Mouse (Mus musculus): ENCODE measurements around the gene Myo5c. TPM values are rescaled to one million over a fixed set of nuclear protein-coding genes. Genes with fewer than 3 reads are reported as not detected.
"Not testable (repeated sequence)": the region's sequence is repeated elsewhere in the genome, so short reads cannot be mapped to it uniquely, and the experiment has no call there.

Gene Myo5c
- polyA plus RNA-seq, 1 experiment from 2014 or later, result 1.8 TPM

GRCm38 (mm10) chr9:75246080-75246930 lies 14.5 kb downstream of the Myo5c start:
- WGBS, result 82% methylated on average over 13 of the region's 13 CpGs
- peaks cover 5 to 6% of the 10 kb centered on the region in 2 experiments; a peak in 1 of 4 replicates for H3K4me1 ChIP-seq (ENCODE audit: control insufficient read depth in 2 of 2, insufficient read depth in 2 of 2, low read length in 2 of 2)
- H3K4me2 ChIP-seq (ENCODE audit: low read length), result no peak overlapping the region
- no peak overlapping the region for H3K27ac ChIP-seq (replicated peaks in 1 of 2; ENCODE audit: control insufficient read depth in 1 of 2, insufficient read depth in 1 of 2, low read depth in 2 of 2, low read length in 2 of 2)
- H3K36me3 ChIP-seq (ENCODE audit: control insufficient read depth, insufficient read depth, low read length), result no peaks in the 10 kb centered on the region
- no peak overlapping the region for H3K9ac ChIP-seq (ENCODE audit: low read length)
- no peak for ATAC-seq (ENCODE audit: insufficient number of reproducible peaks, insufficient read depth, low FRiP score, low read depth)
- H3K4me3 ChIP-seq (ENCODE audit: control insufficient read depth in 1 of 2, insufficient read depth in 1 of 2, low read depth in 1 of 2, low read length in 2 of 2), result no peak overlapping the region
- no peaks in the 10 kb centered on the region for H3K27me3 ChIP-seq (ENCODE audit: control insufficient read depth, insufficient read depth, low read length)
- H3K9me3 ChIP-seq (ENCODE audit: control insufficient read depth, low read length), result no peaks in the 10 kb centered on the region

GRCm38 (mm10) chr9:75247870-75248269 lies 16.1 kb downstream of the Myo5c start:
- H3K9me3 ChIP-seq (ENCODE audit: control insufficient read depth, low read length), result no peaks in the 10 kb centered on the region
- peaks cover 5 to 6% of the 10 kb centered on the region in 2 experiments; a peak in 1 of 4 replicates for H3K4me1 ChIP-seq (ENCODE audit: control insufficient read depth in 2 of 2, insufficient read depth in 2 of 2, low read length in 2 of 2)
- 0 out of 2 replicates have a peak, but pooled peaks cover 1% of the 10 kb centered on the region for H3K36me3 ChIP-seq (ENCODE audit: control insufficient read depth, insufficient read depth, low read length)
- H3K9ac ChIP-seq (ENCODE audit: low read length), result no peak overlapping the region
- H3K27ac ChIP-seq (replicated peaks in 1 of 2; ENCODE audit: control insufficient read depth in 1 of 2, insufficient read depth in 1 of 2, low read depth in 2 of 2, low read length in 2 of 2), result no peak overlapping the region
- H3K4me3 ChIP-seq (ENCODE audit: control insufficient read depth in 1 of 2, insufficient read depth in 1 of 2, low read depth in 1 of 2, low read length in 2 of 2), result no peak overlapping the region
- no peaks in the 10 kb centered on the region for H3K27me3 ChIP-seq (ENCODE audit: control insufficient read depth, insufficient read depth, low read length)
- no peak overlapping the region for H3K4me2 ChIP-seq (ENCODE audit: low read length)
- WGBS, result 83% methylated on average over 6 of the region's 6 CpGs
- ATAC-seq (ENCODE audit: insufficient number of reproducible peaks, insufficient read depth, low FRiP score, low read depth), result no peak

DNA sequence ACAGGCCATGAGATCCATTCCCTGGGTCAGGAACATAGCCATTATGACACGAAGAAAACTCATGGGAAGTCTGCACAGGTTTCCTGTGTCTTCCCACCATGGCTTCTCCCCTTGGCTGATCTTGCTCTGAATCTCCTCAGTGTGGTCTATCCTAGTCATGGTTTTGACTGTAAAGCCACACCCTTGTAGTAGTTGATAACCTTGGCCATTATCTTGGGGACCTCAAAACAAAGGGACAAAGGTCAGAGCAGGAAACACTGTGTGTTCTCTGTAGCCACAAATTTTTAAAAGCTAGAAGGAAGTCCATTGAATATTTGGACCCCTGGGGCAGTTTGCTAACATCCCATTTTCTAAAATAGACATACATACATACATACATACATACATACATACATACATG lies 16.5 kb downstream of the Myo5c start:
- no peak overlapping the region for H3K27ac ChIP-seq (replicated peaks in 1 of 2; ENCODE audit: control insufficient read depth in 1 of 2, insufficient read depth in 1 of 2, low read depth in 2 of 2, low read length in 2 of 2)
- no peak for ATAC-seq (ENCODE audit: insufficient number of reproducible peaks, insufficient read depth, low FRiP score, low read depth)
- H3K4me2 ChIP-seq (ENCODE audit: low read length), result no peak overlapping the region
- H3K9me3 ChIP-seq (ENCODE audit: control insufficient read depth, low read length), result no peaks in the 10 kb centered on the region
- H3K4me3 ChIP-seq (ENCODE audit: control insufficient read depth in 1 of 2, insufficient read depth in 1 of 2, low read depth in 1 of 2, low read length in 2 of 2), result no peak overlapping the region
- WGBS, result 58% methylated on average over 1 of the region's 1 CpGs
- H3K27me3 ChIP-seq (ENCODE audit: control insufficient read depth, insufficient read depth, low read length), result no peaks in the 10 kb centered on the region
- peaks cover 5 to 6% of the 10 kb centered on the region in 2 experiments; a peak in 1 of 4 replicates for H3K4me1 ChIP-seq (ENCODE audit: control insufficient read depth in 2 of 2, insufficient read depth in 2 of 2, low read length in 2 of 2)
- H3K9ac ChIP-seq (ENCODE audit: low read length), result no peak overlapping the region
- 0 out of 2 replicates have a peak, but pooled peaks cover 4% of the 10 kb centered on the region for H3K36me3 ChIP-seq (ENCODE audit: control insufficient read depth, insufficient read depth, low read length)

DNA sequence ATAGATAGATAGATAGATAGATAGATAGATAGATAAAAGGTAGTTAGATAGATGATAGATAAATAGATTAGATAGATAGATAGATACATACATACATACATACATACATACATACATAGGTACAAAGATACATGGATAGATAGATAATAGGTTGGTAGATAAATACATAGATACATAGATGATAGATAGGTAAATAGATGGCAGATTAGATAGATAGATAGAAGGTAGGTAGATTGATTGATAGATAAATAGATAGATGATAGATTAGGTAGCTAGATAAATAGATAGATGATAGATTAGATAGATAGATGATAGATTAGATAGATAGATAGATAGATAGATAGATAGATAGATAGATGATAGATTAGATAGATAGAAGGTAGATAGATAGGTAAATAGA lies 17.1 kb downstream of the Myo5c start:
- no peak for ATAC-seq (ENCODE audit: insufficient number of reproducible peaks, insufficient read depth, low FRiP score, low read depth)

GRCm38 (mm10) chr9:75253158-75253557 lies 21.3 kb downstream of the Myo5c start:
- 63% methylated on average over 6 of the region's 6 CpGs for WGBS
- H3K9ac ChIP-seq (ENCODE audit: low read length); ATAC-seq (ENCODE audit: insufficient number of reproducible peaks, insufficient read depth, low FRiP score, low read depth); H3K27me3 ChIP-seq (ENCODE audit: control insufficient read depth, insufficient read depth, low read length); H3K9me3 ChIP-seq (ENCODE audit: control insufficient read depth, low read length); H3K27ac ChIP-seq (replicated peaks in 1 of 2; ENCODE audit: control insufficient read depth in 1 of 2, insufficient read depth in 1 of 2, low read depth in 2 of 2, low read length in 2 of 2); H3K4me1 ChIP-seq (ENCODE audit: control insufficient read depth in 2 of 2, insufficient read depth in 2 of 2, low read length in 2 of 2); H3K36me3 ChIP-seq (ENCODE audit: control insufficient read depth, insufficient read depth, low read length); H3K4me2 ChIP-seq (ENCODE audit: low read length); H3K4me3 ChIP-seq (ENCODE audit: control insufficient read depth in 1 of 2, insufficient read depth in 1 of 2, low read depth in 1 of 2, low read length in 2 of 2): not testable (repeated sequence)

More for the DNA sequence above, 17.1 kb downstream of the Myo5c start:
- H3K9ac ChIP-seq (ENCODE audit: low read length), result no peak overlapping the region
- 0 out of 2 replicates have a peak, but pooled peaks cover 4% of the 10 kb centered on the region for H3K36me3 ChIP-seq (ENCODE audit: control insufficient read depth, insufficient read depth, low read length)
- H3K27ac ChIP-seq (replicated peaks in 1 of 2; ENCODE audit: control insufficient read depth in 1 of 2, insufficient read depth in 1 of 2, low read depth in 2 of 2, low read length in 2 of 2), result no peak overlapping the region
- H3K4me2 ChIP-seq (ENCODE audit: low read length), result no peak overlapping the region
- no peak overlapping the region for H3K4me3 ChIP-seq (ENCODE audit: control insufficient read depth in 1 of 2, insufficient read depth in 1 of 2, low read depth in 1 of 2, low read length in 2 of 2)
- H3K27me3 ChIP-seq (ENCODE audit: control insufficient read depth, insufficient read depth, low read length), result no peaks in the 10 kb centered on the region
- peaks cover 3% of the 10 kb centered on the region in 2 experiments; a peak in 1 of 4 replicates for H3K4me1 ChIP-seq (ENCODE audit: control insufficient read depth in 2 of 2, insufficient read depth in 2 of 2, low read length in 2 of 2)
- no peaks in the 10 kb centered on the region for H3K9me3 ChIP-seq (ENCODE audit: control insufficient read depth, low read length)

DNA sequence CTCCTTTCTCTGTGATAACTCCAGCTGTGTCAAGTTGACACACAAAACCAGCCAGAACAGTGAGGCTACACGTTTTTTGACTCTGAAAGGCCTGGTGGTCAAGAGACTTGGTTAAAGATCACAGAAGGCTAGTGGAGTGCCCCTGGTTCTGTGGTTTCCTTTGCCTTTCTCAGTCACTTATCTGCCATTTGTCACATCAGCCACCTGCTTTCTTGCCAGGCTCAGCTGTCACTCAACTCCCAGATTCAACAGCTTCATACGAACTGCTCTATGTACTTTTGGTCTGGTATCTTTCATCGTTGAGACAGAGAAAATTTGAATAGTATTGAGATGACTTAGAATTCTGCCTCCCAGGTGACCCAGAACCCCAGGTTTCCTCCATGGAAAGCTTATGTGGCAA lies 21.9 kb downstream of the Myo5c start:
- 25% methylated on average over 3 of the region's 3 CpGs for WGBS
- peaks cover 2 to 10% of the 10 kb centered on the region in 2 experiments; a peak in 2 of 4 replicates for H3K4me1 ChIP-seq (ENCODE audit: control insufficient read depth in 2 of 2, insufficient read depth in 2 of 2, low read length in 2 of 2)
- H3K9me3 ChIP-seq (ENCODE audit: control insufficient read depth, low read length), result no peaks in the 10 kb centered on the region
- H3K9ac ChIP-seq (ENCODE audit: low read length), result no peak overlapping the region
- H3K4me2 ChIP-seq (ENCODE audit: low read length), result no peak overlapping the region
- no peak for ATAC-seq (ENCODE audit: insufficient number of reproducible peaks, insufficient read depth, low FRiP score, low read depth)
- H3K27me3 ChIP-seq (ENCODE audit: control insufficient read depth, insufficient read depth, low read length), result no peaks in the 10 kb centered on the region
- H3K4me3 ChIP-seq (ENCODE audit: control insufficient read depth in 1 of 2, insufficient read depth in 1 of 2, low read depth in 1 of 2, low read length in 2 of 2), result no peak overlapping the region
- no peak overlapping the region for H3K27ac ChIP-seq (replicated peaks in 1 of 2; ENCODE audit: control insufficient read depth in 1 of 2, insufficient read depth in 1 of 2, low read depth in 2 of 2, low read length in 2 of 2)
- H3K36me3 ChIP-seq (ENCODE audit: control insufficient read depth, insufficient read depth, low read length), result 0 out of 2 replicates have a peak, but pooled peaks cover 4% of the 10 kb centered on the region

DNA sequence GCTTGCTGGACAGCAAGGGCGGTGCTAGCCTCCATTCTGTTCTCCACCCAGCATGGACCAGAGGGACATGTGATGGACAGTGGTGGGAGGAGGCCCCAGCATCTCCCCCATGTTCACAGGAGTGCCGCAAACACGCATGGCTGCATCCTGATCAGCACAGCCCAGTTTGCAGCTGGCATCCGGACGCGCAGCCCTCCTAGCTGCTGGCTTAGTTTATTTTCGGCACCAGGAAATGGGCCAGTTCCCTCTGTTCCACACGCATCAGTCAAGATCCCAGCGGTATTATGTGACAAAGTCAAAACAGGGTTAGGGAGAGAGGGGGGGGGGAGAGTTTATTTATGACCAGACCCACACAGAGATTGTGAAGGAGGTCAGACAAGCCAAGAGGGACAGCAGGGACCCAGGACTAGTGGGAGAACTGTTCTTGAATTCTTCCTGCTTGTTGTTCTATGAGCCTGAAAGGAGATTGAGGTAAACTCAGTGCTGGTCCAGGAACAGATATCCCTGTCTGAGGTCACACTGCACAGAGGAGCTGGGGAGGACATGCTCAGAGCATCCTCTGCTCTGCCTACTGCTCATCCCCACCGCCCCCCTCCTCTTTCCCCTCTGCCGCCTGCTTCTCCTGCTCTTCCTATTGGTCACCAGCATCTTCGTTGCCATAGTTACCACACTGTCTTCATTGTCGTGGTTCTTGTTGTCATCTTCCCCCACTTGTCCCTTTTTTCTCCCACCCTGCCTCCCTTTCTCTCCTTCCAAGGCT lies 22.6 kb downstream of the Myo5c start:
- Histone ChIP-seq H3K4me1 (ENCODE audit: control insufficient read depth in 2 of 2, insufficient read depth in 2 of 2, low read length in 2 of 2) (peaks cover 2 to 10% of the 10 kb centered on the region in 2 experiments; a peak in 2 of 4 replicates), H3K36me3 (ENCODE audit: control insufficient read depth, insufficient read depth, low read length) (0 out of 2 replicates have a peak, but pooled peaks cover 4% of the 10 kb centered on the region), H3K4me3 (ENCODE audit: control insufficient read depth in 1 of 2, insufficient read depth in 1 of 2, low read depth in 1 of 2, low read length in 2 of 2) (no peak overlapping the region), H3K9ac (ENCODE audit: low read length) (no peak overlapping the region), H3K27me3 (ENCODE audit: control insufficient read depth, insufficient read depth, low read length) (no peaks in the 10 kb centered on the region), H3K9me3 (ENCODE audit: control insufficient read depth, low read length) (no peaks in the 10 kb centered on the region), H3K27ac (replicated peaks in 1 of 2; ENCODE audit: control insufficient read depth in 1 of 2, insufficient read depth in 1 of 2, low read depth in 2 of 2, low read length in 2 of 2) (no peak overlapping the region), H3K4me2 (ENCODE audit: low read length) (no peak overlapping the region)
- no peak for ATAC-seq (ENCODE audit: insufficient number of reproducible peaks, insufficient read depth, low FRiP score, low read depth)
- WGBS, result 52% methylated on average over 13 of the region's 13 CpGs

All from heart, embryonic 14.5 days (tissue).